Mouse (Mus musculus) layer of hippocampus, postnatal 14 days (tissue): ENCODE results near the gene Fhl3. TPM values are rescaled to one million over a fixed set of nuclear protein-coding genes. Genes with fewer than 3 reads are reported as not detected.

Experiments
- DNase-seq, 2 experiments: peaks; one replicate each; pipeline ENCODE4 v3.0.0; 2021 to 2022; ENCODE audit warnings: low spot score in 2 of 2, mixed read lengths in 1 of 2
- microRNA-seq, 2 experiments: library from miRNA; unstranded; fragments of <30 nt; microRNA quantifications; one replicate each; pipeline ENCODE4 v1.2.0; 2021
- total RNA-seq, 2 experiments: library from RNA; stranded (reverse); gene quantifications; 2 replicates each; pipeline ENCODE4 v1.2.3; 2021

The Fhl3 gene
- total RNA-seq, 2 experiments from 2014 or later: 4.5 to 4.9 TPM

DNA sequence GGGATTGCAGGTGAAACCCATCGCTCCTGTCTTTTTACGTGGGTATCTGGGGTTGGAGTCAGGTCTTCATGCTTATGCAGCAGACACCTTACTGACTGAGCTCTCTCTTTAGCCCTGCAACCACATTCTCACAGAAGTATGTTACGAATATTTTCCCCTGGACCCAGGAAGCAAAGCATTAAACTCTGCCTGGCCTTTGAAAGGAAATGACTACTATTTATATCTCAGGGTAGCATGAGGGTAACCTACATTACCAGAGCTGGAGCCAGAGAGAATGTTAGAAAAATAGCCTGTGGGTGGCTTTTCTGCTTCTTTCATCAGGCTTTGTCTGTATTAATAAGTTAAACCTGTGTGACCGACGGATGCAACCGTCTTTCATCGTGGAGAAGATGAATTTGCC, 55.0 kb downstream of the Fhl3 start:
- DNase-seq: no peak

Small RNA genes within 50 kb of the gene (microRNA-seq; reads per million reads assigned to microRNA genes)
- gene Gm24721 (0 reads per million in 2 experiments), gene Mir697 (0 reads per million in 2 experiments), gene Mir698 (1.6 to 2.3 reads per million in 2 experiments)

Other genes with a start within 250 kb of the Fhl3 start
- under 1 TPM; 0.45 to 0.92 TPM for gene 3100002H09Rik, start 89.9 kb upstream of the Fhl3 start, total RNA-seq
- 10 to 100 TPM; 33.0 to 41.2 TPM for gene Pou3f1, start 43.9 kb upstream of the Fhl3 start, total RNA-seq
- gene Utp11, start 7.1 kb upstream of the Fhl3 start, total RNA-seq: 10 to 100 TPM; 15.5 to 17.5 TPM
- gene Sf3a3, start 14.1 kb downstream of the Fhl3 start, total RNA-seq: 10 to 100 TPM; 33.2 to 35.7 TPM
- 10 to 100 TPM; 37.3 to 41.2 TPM for gene Inpp5b, start 41.1 kb downstream of the Fhl3 start, total RNA-seq
- gene Mtf1, start 101.4 kb downstream of the Fhl3 start, total RNA-seq: 10 to 100 TPM; 24.6 to 27.5 TPM
- gene Yrdc, start 150.0 kb downstream of the Fhl3 start, total RNA-seq: 10 to 100 TPM; 28.0 to 28.4 TPM
- 100 to 1,000 TPM; 101 to 106 TPM for gene 1110065P20Rik, start 150.5 kb downstream of the Fhl3 start, total RNA-seq
- 10 to 100 TPM; 44.3 to 46.1 TPM for gene Maneal, start 161.5 kb downstream of the Fhl3 start, total RNA-seq
- gene Epha10, start 180.2 kb downstream of the Fhl3 start, total RNA-seq: 10 to 100 TPM; 16.1 to 23.6 TPM
- 10 to 100 TPM; 16.8 to 17.5 TPM for gene 9930104L06Rik, start 236.3 kb downstream of the Fhl3 start, total RNA-seq
- gene Cdca8, start 238.6 kb downstream of the Fhl3 start, total RNA-seq: 1 to 10 TPM; 3.3 to 3.4 TPM